Mouse (Mus musculus): ENCODE results near the gene Akap6.
"Not testable (repeated sequence)": the region's sequence is repeated elsewhere in the genome, so short reads cannot be mapped to it uniquely, and the experiment has no call there.

The Akap6 gene

GRCm38 (mm10) chr12:52711857-52712640 is 12.9 kb downstream of the Akap6 start:
- DNase-seq (ENCODE audit: low spot score in 2 of 2) = peak; percentile 14 to 36

- no peak for DNase-seq (ENCODE audit: low spot score in 2 of 2)
These were observed 19.2 kb downstream of the Akap6 start for GRCm38 (mm10) chr12:52718392-52718791.

- DNase-seq (ENCODE audit: low spot score in 2 of 2) = no peak
These were observed 20.0 kb downstream of the Akap6 start for GRCm38 (mm10) chr12:52719232-52719631.

GRCm38 (mm10) chr12:52719681-52720080 is 20.5 kb downstream of the Akap6 start:
- no peak for DNase-seq (ENCODE audit: low spot score in 2 of 2)

GRCm38 (mm10) chr12:52724039-52724615 is 24.9 kb downstream of the Akap6 start:
- DNase-seq (ENCODE audit: low spot score in 2 of 2) = not testable (repeated sequence)

- DNase-seq (ENCODE audit: low spot score in 2 of 2) = no peak
These were observed 27.4 kb downstream of the Akap6 start for GRCm38 (mm10) chr12:52726434-52727231.

- no peak for DNase-seq (ENCODE audit: low spot score in 2 of 2)
These were observed 30.2 kb downstream of the Akap6 start for GRCm38 (mm10) chr12:52729396-52729795.

GRCm38 (mm10) chr12:52735161-52735560 is 36.0 kb downstream of the Akap6 start:
- DNase-seq (ENCODE audit: low spot score in 2 of 2) = not testable (repeated sequence)

- DNase-seq (ENCODE audit: low spot score in 2 of 2) = no peak
These were observed 38.0 kb downstream of the Akap6 start for GRCm38 (mm10) chr12:52737151-52737550.

- DNase-seq (ENCODE audit: low spot score in 2 of 2) = no peak
These were observed 40.1 kb downstream of the Akap6 start for GRCm38 (mm10) chr12:52739326-52739725.

- DNase-seq (ENCODE audit: low spot score in 2 of 2) = no peak
These were observed 42.6 kb downstream of the Akap6 start for GRCm38 (mm10) chr12:52741801-52742200.

GRCm38 (mm10) chr12:52750006-52750405 is 50.8 kb downstream of the Akap6 start:
- no peak for DNase-seq (ENCODE audit: low spot score in 2 of 2)

- DNase-seq (ENCODE audit: low spot score in 2 of 2) = no peak
These were observed 56.5 kb downstream of the Akap6 start for GRCm38 (mm10) chr12:52755649-52756048.

GRCm38 (mm10) chr12:52757881-52758280 is 58.7 kb downstream of the Akap6 start:
- no peak for DNase-seq (ENCODE audit: low spot score in 2 of 2)

- DNase-seq (ENCODE audit: low spot score in 2 of 2) = no peak
These were observed 64.9 kb downstream of the Akap6 start for GRCm38 (mm10) chr12:52764046-52764445.

- DNase-seq (ENCODE audit: low spot score in 2 of 2) = peak; percentile 11 to 28
These were observed 65.6 kb downstream of the Akap6 start for GRCm38 (mm10) chr12:52764810-52765209.

- no peak for DNase-seq (ENCODE audit: low spot score in 2 of 2)
These were observed 70.4 kb downstream of the Akap6 start for GRCm38 (mm10) chr12:52769561-52769960.

GRCm38 (mm10) chr12:52771931-52772330 is 72.7 kb downstream of the Akap6 start:
- DNase-seq (ENCODE audit: low spot score in 2 of 2) = no peak

GRCm38 (mm10) chr12:52772494-52773280 is 73.5 kb downstream of the Akap6 start:
- no peak for DNase-seq (ENCODE audit: low spot score in 2 of 2)

- no peak for DNase-seq (ENCODE audit: low spot score in 2 of 2)
These were observed 74.7 kb downstream of the Akap6 start for GRCm38 (mm10) chr12:52773847-52774246.

- no peak for DNase-seq (ENCODE audit: low spot score in 2 of 2)
These were observed 75.2 kb downstream of the Akap6 start for GRCm38 (mm10) chr12:52774382-52774781.

GRCm38 (mm10) chr12:52780216-52780615 is 81.0 kb downstream of the Akap6 start:
- no peak for DNase-seq (ENCODE audit: low spot score in 2 of 2)

All from heart, adult 9 months (tissue).